Mouse (Mus musculus): ENCODE measurements around the gene Caprin2. TPM values are rescaled to one million over a fixed set of nuclear protein-coding genes. Genes with fewer than 3 reads are reported as not detected.
"Not testable (repeated sequence)": the region's sequence is repeated elsewhere in the genome, so short reads cannot be mapped to it uniquely, and the experiment has no call there.

Gene Caprin2
- polyA plus RNA-seq, 1 experiment from 2014 or later = 10.1 TPM

DNA sequence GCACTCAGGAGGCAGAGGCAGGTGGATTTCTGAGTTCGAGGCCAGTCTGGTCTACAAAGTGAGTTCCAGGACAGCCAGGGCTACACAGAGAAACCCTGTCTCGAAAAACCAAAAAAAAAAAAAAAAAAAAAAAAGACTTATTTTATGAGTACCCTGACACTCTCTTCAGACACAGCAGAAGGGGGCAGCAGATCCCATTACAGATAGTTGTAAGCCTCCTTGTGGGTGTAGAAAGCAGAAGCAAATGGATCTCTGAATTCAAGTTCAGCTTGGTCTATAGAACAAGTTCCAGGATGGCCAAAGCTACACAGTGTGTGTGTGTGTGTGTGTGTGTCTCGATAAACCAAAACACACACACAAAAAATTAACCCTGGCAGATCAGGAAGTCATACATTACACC, 44.3 kb upstream of the Caprin2 start:
- not testable (repeated sequence) for H3K36me3 ChIP-seq (ENCODE audit: insufficient read depth, low read length)

DNA sequence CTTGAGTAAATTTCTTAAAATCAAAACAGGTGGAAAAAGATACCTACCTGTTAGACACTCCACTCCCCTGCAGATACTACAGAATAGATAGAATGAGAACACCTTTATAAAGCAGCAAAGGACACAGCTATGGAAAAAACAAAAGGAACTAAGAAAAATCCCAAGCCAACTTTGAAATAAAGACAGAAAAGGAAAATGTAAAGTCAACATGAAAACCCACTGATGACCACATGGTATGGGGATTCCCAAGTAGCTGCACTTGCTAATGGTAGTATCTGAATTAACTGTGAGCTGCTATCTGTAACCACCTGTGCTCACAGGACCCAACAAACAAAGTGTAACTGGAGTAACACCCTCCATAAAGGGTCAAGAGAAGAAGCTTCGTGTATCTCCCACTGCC, 41.7 kb upstream of the Caprin2 start:
- 28% methylated on average over 1 of the region's 1 CpGs for WGBS
- no peak overlapping the region for H3K27ac ChIP-seq
- ATAC-seq (replicated peaks; ENCODE audit: low FRiP score, low read depth) (no peak), DNase-seq (ENCODE audit: low spot score) (no peak)
- H3K36me3 ChIP-seq (ENCODE audit: insufficient read depth, low read length) = no peaks in the 10 kb centered on the region
- H3K9ac ChIP-seq (ENCODE audit: low read depth, low read length) = no peak overlapping the region
- no peak overlapping the region for H3K4me3 ChIP-seq (replicated peaks; ENCODE audit: low read depth, low read length)
- H3K4me1 ChIP-seq (replicated peaks; ENCODE audit: insufficient read depth, low read length) = 0 out of 2 replicates have a peak, but pooled peaks cover 4% of the 10 kb centered on the region
- no peak for TF ChIP-seq CTCF (IDR thresholded peaks at IDR 0.05; ENCODE audit: low read depth)
- no peaks in the 10 kb centered on the region for H3K27me3 ChIP-seq (ENCODE audit: insufficient read depth, low read length)
- no peak overlapping the region for H3K4me2 ChIP-seq (ENCODE audit: low read length)
- H3K9me3 ChIP-seq (replicated peaks; ENCODE audit: low read length) = no peaks in the 10 kb centered on the region

More for the DNA sequence above, 44.3 kb upstream of the Caprin2 start:
- not testable (repeated sequence) for H3K27ac ChIP-seq; H3K9ac ChIP-seq (ENCODE audit: low read depth, low read length); H3K9me3 ChIP-seq (replicated peaks; ENCODE audit: low read length); H3K4me1 ChIP-seq (replicated peaks; ENCODE audit: insufficient read depth, low read length); H3K4me2 ChIP-seq (ENCODE audit: low read length); ATAC-seq (replicated peaks; ENCODE audit: low FRiP score, low read depth); H3K4me3 ChIP-seq (replicated peaks; ENCODE audit: low read depth, low read length); H3K27me3 ChIP-seq (ENCODE audit: insufficient read depth, low read length)
- peak; percentile 49 for TF ChIP-seq CTCF (IDR thresholded peaks at IDR 0.05; ENCODE audit: low read depth)
- DNase-seq (ENCODE audit: low spot score) = peak; percentile 51
- 76% methylated on average over 2 of the region's 3 CpGs for WGBS

DNA sequence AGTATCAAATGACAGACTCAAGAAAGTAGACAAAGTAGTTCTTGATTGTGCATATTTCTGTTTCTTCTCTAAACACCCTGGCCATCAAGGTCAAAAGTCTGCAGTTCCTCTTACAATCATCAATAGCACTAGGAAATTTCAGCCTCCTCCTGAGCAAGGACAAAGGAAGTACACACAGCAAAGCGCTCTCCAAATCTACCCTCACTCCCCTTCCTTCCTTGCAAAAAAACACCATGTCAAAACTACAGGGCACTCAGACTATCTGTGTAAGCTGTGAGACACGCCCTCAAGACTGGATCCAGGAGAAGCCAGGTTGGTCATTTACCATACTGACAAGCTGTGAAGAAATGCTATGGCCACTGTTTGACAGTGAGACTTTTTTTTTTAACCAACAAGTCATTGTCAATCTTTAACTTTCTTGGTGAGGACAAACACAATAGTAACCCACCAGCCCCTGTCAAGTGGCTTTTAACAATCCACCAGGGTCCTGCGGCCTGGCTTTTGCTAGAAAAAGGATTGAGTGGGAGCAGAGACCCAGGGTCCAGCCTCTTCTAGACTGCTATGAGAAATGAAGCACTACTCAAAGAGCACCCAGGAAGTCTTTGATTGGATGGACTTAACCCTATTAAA, 39.0 kb upstream of the Caprin2 start:
- TF ChIP-seq CTCF (IDR thresholded peaks at IDR 0.05; ENCODE audit: low read depth) = no peak
- 0 out of 2 replicates have a peak, but pooled peaks have one; percentile 29 for ATAC-seq (replicated peaks; ENCODE audit: low FRiP score, low read depth)
- H3K9me3 ChIP-seq (replicated peaks; ENCODE audit: low read length) = no peaks in the 10 kb centered on the region
- no peak overlapping the region for H3K4me2 ChIP-seq (ENCODE audit: low read length)
- H3K36me3 ChIP-seq (ENCODE audit: insufficient read depth, low read length) = peaks cover 13% of the 10 kb centered on the region; the same call in 1 of the 2 replicates
- peak overlapping the region; percentile 66 for H3K27ac ChIP-seq
- H3K27me3 ChIP-seq (ENCODE audit: insufficient read depth, low read length) = no peaks in the 10 kb centered on the region
- no peak for DNase-seq (ENCODE audit: low spot score)
- no peak overlapping the region for H3K9ac ChIP-seq (ENCODE audit: low read depth, low read length)
- WGBS = 54% methylated on average over 3 of the region's 3 CpGs
- 0 out of 2 replicates have a peak, but pooled peaks cover 4% of the 10 kb centered on the region for H3K4me1 ChIP-seq (replicated peaks; ENCODE audit: insufficient read depth, low read length)
- H3K4me3 ChIP-seq (replicated peaks; ENCODE audit: low read depth, low read length) = no peak overlapping the region

DNA sequence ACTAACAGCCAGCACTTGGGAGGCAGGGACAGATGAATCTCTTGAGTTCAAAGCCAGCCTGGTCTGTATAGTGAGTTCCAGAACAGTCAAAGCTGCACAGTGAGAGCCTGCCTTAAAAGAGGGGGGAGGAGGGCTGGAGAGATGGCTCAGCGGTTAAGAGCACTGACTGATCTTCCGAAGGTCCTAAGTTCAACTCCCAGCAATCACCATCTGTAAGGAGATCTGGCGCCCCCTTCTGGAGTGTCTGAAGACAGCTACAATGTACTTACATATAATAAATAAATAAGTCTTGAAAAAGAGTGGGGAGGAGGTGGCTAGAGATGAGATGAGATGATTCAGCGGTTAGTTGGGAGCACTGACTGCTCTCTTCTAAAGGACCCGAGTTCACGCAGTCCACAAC, 35.2 kb upstream of the Caprin2 start:
- H3K27me3 ChIP-seq (ENCODE audit: insufficient read depth, low read length) = no peaks in the 10 kb centered on the region
- no peak overlapping the region for H3K27ac ChIP-seq
- H3K9me3 ChIP-seq (replicated peaks; ENCODE audit: low read length) = no peaks in the 10 kb centered on the region
- H3K4me2 ChIP-seq (ENCODE audit: low read length) = no peak overlapping the region
- H3K36me3 ChIP-seq (ENCODE audit: insufficient read depth, low read length) = peaks cover 39% of the 10 kb centered on the region
- H3K9ac ChIP-seq (ENCODE audit: low read depth, low read length) = no peak overlapping the region
- TF ChIP-seq CTCF (IDR thresholded peaks at IDR 0.05; ENCODE audit: low read depth) = peak; percentile 52
- DNase-seq (ENCODE audit: low spot score) (no peak), ATAC-seq (replicated peaks; ENCODE audit: low FRiP score, low read depth) (no peak)
- H3K4me1 ChIP-seq (replicated peaks; ENCODE audit: insufficient read depth, low read length) = 0 out of 2 replicates have a peak, but pooled peaks cover 4% of the 10 kb centered on the region
- H3K4me3 ChIP-seq (replicated peaks; ENCODE audit: low read depth, low read length) = no peak overlapping the region
- WGBS = 91% methylated on average over 6 of the region's 6 CpGs

DNA sequence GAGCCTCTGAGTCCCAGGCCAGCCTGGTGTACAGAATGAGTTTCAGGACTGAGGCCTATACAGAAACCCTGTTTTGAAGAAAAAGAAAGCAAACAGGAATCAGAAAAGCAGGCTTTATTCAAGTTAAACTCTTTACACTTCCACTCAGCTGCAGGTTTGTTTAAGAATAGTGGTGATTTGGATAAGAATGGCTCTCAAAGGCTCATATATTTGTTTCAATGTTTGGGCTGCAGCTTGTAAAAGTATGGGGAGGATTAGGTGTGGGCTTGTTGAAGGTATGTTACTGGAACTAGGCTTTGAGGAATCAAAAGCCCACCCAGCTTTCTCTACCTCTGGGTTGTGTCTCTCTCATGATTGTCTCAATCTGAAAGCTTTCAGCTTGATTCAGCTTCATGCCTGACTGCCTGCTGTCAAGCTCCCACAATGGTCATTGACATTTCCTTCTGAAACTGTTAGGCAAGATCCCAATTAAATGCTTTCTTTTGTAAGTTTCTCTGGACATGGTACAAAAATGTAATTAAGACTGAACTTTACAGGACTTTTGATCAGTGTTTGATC, 22.9 kb upstream of the Caprin2 start:
- Histone ChIP-seq H3K4me3 (replicated peaks; ENCODE audit: low read depth, low read length) (no peak overlapping the region), H3K9ac (ENCODE audit: low read depth, low read length) (no peak overlapping the region), H3K27ac (no peak overlapping the region), H3K27me3 (ENCODE audit: insufficient read depth, low read length) (no peaks in the 10 kb centered on the region), H3K36me3 (ENCODE audit: insufficient read depth, low read length) (0 out of 2 replicates have a peak, but pooled peaks cover 10% of the 10 kb centered on the region), H3K9me3 (replicated peaks; ENCODE audit: low read length) (no peaks in the 10 kb centered on the region), H3K4me2 (ENCODE audit: low read length) (no peak overlapping the region), H3K4me1 (replicated peaks; ENCODE audit: insufficient read depth, low read length) (no peaks in the 10 kb centered on the region)
- ATAC-seq (replicated peaks; ENCODE audit: low FRiP score, low read depth) (no peak), DNase-seq (ENCODE audit: low spot score) (no peak)
- TF ChIP-seq CTCF (IDR thresholded peaks at IDR 0.05; ENCODE audit: low read depth) = no peak

DNA sequence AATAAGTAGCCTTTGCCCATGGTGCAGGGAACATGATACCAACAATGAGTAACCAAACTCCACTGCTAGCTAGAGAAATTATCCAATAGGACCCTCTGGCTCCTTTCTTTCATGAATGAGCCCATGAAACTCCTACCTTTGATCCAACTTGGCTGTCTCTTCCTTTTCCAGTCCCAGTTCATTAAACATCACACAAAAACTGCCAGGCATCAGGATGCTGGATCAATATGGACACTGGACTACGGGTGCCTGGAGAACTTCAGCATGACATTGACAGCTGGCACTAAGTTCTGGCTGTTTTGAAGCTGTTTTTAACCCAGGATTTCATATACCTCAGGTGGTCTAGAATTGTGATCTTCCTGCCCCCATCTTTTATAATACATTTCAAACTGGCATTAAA, 21.6 kb upstream of the Caprin2 start:
- no peak overlapping the region for H3K4me3 ChIP-seq (replicated peaks; ENCODE audit: low read depth, low read length)
- ATAC-seq (replicated peaks; ENCODE audit: low FRiP score, low read depth) = 0 out of 2 replicates have a peak, but pooled peaks have one; percentile 31
- H3K9ac ChIP-seq (ENCODE audit: low read depth, low read length) = no peak overlapping the region
- DNase-seq (ENCODE audit: low spot score) = no peak
- no peaks in the 10 kb centered on the region for H3K9me3 ChIP-seq (replicated peaks; ENCODE audit: low read length)
- 0 out of 2 replicates have a peak, but pooled peaks cover 10% of the 10 kb centered on the region for H3K36me3 ChIP-seq (ENCODE audit: insufficient read depth, low read length)
- H3K4me2 ChIP-seq (ENCODE audit: low read length) = no peak overlapping the region
- H3K27me3 ChIP-seq (ENCODE audit: insufficient read depth, low read length) = no peaks in the 10 kb centered on the region
- no peaks in the 10 kb centered on the region for H3K4me1 ChIP-seq (replicated peaks; ENCODE audit: insufficient read depth, low read length)
- no peak for TF ChIP-seq CTCF (IDR thresholded peaks at IDR 0.05; ENCODE audit: low read depth)
- 44% methylated on average over 1 of the region's 1 CpGs for WGBS
- H3K27ac ChIP-seq = no peak overlapping the region
